Mouse (Mus musculus) bone marrow, adult 2 months (tissue): ENCODE results near the gene Theg.

ENCODE experiments used
- CTCF ChIP-seq: fragments of 200-500 bp; IDR thresholded peaks from 2 replicates; pipeline ENCODE4 v1.5.1; 2011; ENCODE audit warnings: low read length, control low read depth; ENCODE audit not compliant: control insufficient read depth, insufficient read depth
- POLR2A ChIP-seq: fragments of 200-500 bp; IDR thresholded peaks from 2 replicates; pipeline ENCODE4 v1.6.1; 2011; ENCODE audit warnings: low read depth, mild to moderate bottlenecking, control low read depth, low read length, borderline replicate concordance; ENCODE audit not compliant: control insufficient read depth

DNA sequence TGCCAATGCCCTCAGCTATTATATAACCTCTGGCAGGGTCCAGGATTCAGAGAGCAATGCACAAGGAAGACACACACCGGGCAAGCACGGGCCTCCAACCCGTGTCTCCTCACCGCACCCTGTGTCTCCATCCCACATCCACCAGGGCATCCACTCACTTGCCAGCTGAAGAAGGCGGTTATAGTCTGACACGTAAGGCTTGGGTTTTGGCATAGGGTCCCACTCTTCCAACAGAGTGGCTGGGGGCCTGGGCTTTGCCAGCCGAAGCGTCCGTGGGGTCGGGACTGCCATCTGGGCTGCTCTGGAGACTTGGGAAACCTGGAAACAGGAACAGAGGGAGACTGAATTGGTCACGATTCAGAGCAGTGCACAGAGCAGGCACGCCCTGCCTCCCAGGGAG is 7.3 kb downstream of the Theg start:
- TF ChIP-seq POLR2A (no peak), CTCF (no peak)
